Mouse (Mus musculus) heart, adult 9 months (tissue): ENCODE results near the gene Gtpbp1.

Experiments
- DNase-seq, 2 experiments: peaks; one replicate each; pipeline ENCODE4 v3.0.0; 2022; ENCODE audit warnings: low spot score in 2 of 2

The Gtpbp1 gene

GRCm38 (mm10) chr15:79723439-79723838, 32.8 kb downstream of the Gtpbp1 start:
- peak in 1 of 2 experiments; percentile 33 for DNase-seq

- no peak for DNase-seq
Observed at GRCm38 (mm10) chr15:79725190-79725789, 34.6 kb downstream of the Gtpbp1 start.

GRCm38 (mm10) chr15:79727840-79728239, 37.2 kb downstream of the Gtpbp1 start:
- no peak for DNase-seq

GRCm38 (mm10) chr15:79728311-79728710, 37.7 kb downstream of the Gtpbp1 start:
- no peak for DNase-seq

- no peak for DNase-seq
Observed at GRCm38 (mm10) chr15:79728731-79729388, 38.2 kb downstream of the Gtpbp1 start.

GRCm38 (mm10) chr15:79731554-79731953, 40.9 kb downstream of the Gtpbp1 start:
- no peak for DNase-seq

GRCm38 (mm10) chr15:79733192-79733591, 42.5 kb downstream of the Gtpbp1 start:
- no peak for DNase-seq

GRCm38 (mm10) chr15:79733640-79734039, 43.0 kb downstream of the Gtpbp1 start:
- no peak for DNase-seq

GRCm38 (mm10) chr15:79734311-79734710, 43.7 kb downstream of the Gtpbp1 start:
- no peak for DNase-seq

GRCm38 (mm10) chr15:79740739-79741138, 50.1 kb downstream of the Gtpbp1 start:
- DNase-seq, result no peak

- peak in 1 of 2 experiments; percentile 46 for DNase-seq
Observed at GRCm38 (mm10) chr15:79741173-79741858, 50.7 kb downstream of the Gtpbp1 start.

- peak; percentile 92 to 93 for DNase-seq
Observed at GRCm38 (mm10) chr15:79741921-79742705, 51.5 kb downstream of the Gtpbp1 start, which contains the start of gene Sun2. Sun2 (minus strand) TSS chr15:79742536.

GRCm38 (mm10) chr15:79742706-79743023, 52.0 kb downstream of the Gtpbp1 start:
- DNase-seq, result no peak

- no peak for DNase-seq
Observed at GRCm38 (mm10) chr15:79744001-79744400, 53.4 kb downstream of the Gtpbp1 start.

GRCm38 (mm10) chr15:79744742-79745141, 54.1 kb downstream of the Gtpbp1 start:
- DNase-seq, result no peak

GRCm38 (mm10) chr15:79745312-79745711, 54.7 kb downstream of the Gtpbp1 start:
- DNase-seq, result no peak

- no peak for DNase-seq
Observed at GRCm38 (mm10) chr15:79745883-79746282, 55.2 kb downstream of the Gtpbp1 start.

GRCm38 (mm10) chr15:79747998-79748397, 57.4 kb downstream of the Gtpbp1 start:
- no peak for DNase-seq

- no peak for DNase-seq
Observed at GRCm38 (mm10) chr15:79749162-79749561, 58.5 kb downstream of the Gtpbp1 start.

GRCm38 (mm10) chr15:79750266-79750665, 59.6 kb downstream of the Gtpbp1 start:
- DNase-seq, result no peak

- no peak for DNase-seq
Observed at GRCm38 (mm10) chr15:79751772-79752171, 61.1 kb downstream of the Gtpbp1 start.

- peak in 1 of 2 experiments; percentile 75 for DNase-seq
Observed at GRCm38 (mm10) chr15:79752742-79753419, 62.2 kb downstream of the Gtpbp1 start.
